In genomic region chr6:30525456-30526332, GRCm38 (mm10) we compare ENCODE assay signal across 8 mouse cellular contexts. TPM values are rescaled to one million over a fixed set of nuclear protein-coding genes. Genes with fewer than 3 reads are reported as not detected.
DNase-seq lines count a peak whose midpoint lies in the region; ATAC-seq and TF ChIP-seq lines count a peak whose summit lies in the region.

No protein-coding gene starts in this region.

- no peaks in the 10 kb centered on the region for H3K27me3 ChIP-seq in hindbrain, embryonic 10.5 days (ENCODE audit: insufficient read depth, poor library complexity, severe bottlenecking)
- no peaks in the 10 kb centered on the region for H3K27me3 ChIP-seq in hindbrain, embryonic 14.5 days (ENCODE audit: control insufficient read depth, insufficient read depth, low read length)
- no peaks in the 10 kb centered on the region for H3K27me3 ChIP-seq in forebrain, embryonic 15.5 days
- H3K27me3 ChIP-seq in limb, embryonic 11.5 days (ENCODE audit: control insufficient read depth, insufficient read depth, low read length), result no peaks in the 10 kb centered on the region

- H3K4me3 ChIP-seq in hindbrain, embryonic 10.5 days, result no peak overlapping the region
- no peak overlapping the region for H3K4me3 ChIP-seq in hindbrain, embryonic 14.5 days (replicated peaks; ENCODE audit: low read length)
- no peak overlapping the region for H3K4me3 ChIP-seq in forebrain, embryonic 15.5 days
- no peak overlapping the region for H3K4me3 ChIP-seq in limb, embryonic 11.5 days (ENCODE audit: low read depth, low read length)

- no peaks in the 10 kb centered on the region for H3K36me3 ChIP-seq in hindbrain, embryonic 10.5 days
- H3K36me3 ChIP-seq in hindbrain, embryonic 14.5 days (replicated peaks; ENCODE audit: control insufficient read depth, insufficient read depth), result no peaks in the 10 kb centered on the region
- H3K36me3 ChIP-seq in forebrain, embryonic 15.5 days, result no peaks in the 10 kb centered on the region
- no peaks in the 10 kb centered on the region for H3K36me3 ChIP-seq in limb, embryonic 11.5 days (ENCODE audit: control insufficient read depth, insufficient read depth, low read length)

- no peaks in the 10 kb centered on the region for H3K9me3 ChIP-seq in hindbrain, embryonic 10.5 days
- no peaks in the 10 kb centered on the region for H3K9me3 ChIP-seq in hindbrain, embryonic 14.5 days (ENCODE audit: control insufficient read depth, low read length)
- no peaks in the 10 kb centered on the region for H3K9me3 ChIP-seq in forebrain, embryonic 15.5 days
- 0 out of 2 replicates have a peak, but pooled peaks cover 2% of the 10 kb centered on the region for H3K9me3 ChIP-seq in limb, embryonic 11.5 days (ENCODE audit: control insufficient read depth, low read length)

- peak overlapping the region; percentile 94 for H3K27ac ChIP-seq in hindbrain, embryonic 10.5 days
- H3K27ac ChIP-seq in hindbrain, embryonic 14.5 days, result no peak overlapping the region
- peak overlapping the region; percentile 84 for H3K27ac ChIP-seq in forebrain, embryonic 15.5 days (replicated peaks)
- H3K27ac ChIP-seq in limb, embryonic 11.5 days (replicated peaks; ENCODE audit: low read depth, low read length), result peak overlapping the region; percentile 95

- no peak for TF ChIP-seq POLR2A in brain, embryonic 14.5 days (IDR thresholded peaks at IDR 0.05; ENCODE audit: borderline replicate concordance, extremely low read depth, insufficient read depth, insufficient read length, poor library complexity, severe bottlenecking)

- ATAC-seq in hindbrain, embryonic 14.5 days (ENCODE audit: low FRiP score), result no peak
- ATAC-seq in forebrain, embryonic 15.5 days (replicated peaks), result no peak
- ATAC-seq in limb, embryonic 11.5 days (ENCODE audit: insufficient number of reproducible peaks, low FRiP score, low TSS enrichment, low read depth), result no peak

- no peak overlapping the region for H3K9ac ChIP-seq in hindbrain, embryonic 14.5 days
- H3K9ac ChIP-seq in forebrain, embryonic 15.5 days (replicated peaks), result 0 out of 2 replicates have a peak overlapping the region, but pooled peaks have one; percentile 7
- peak overlapping the region; percentile 40 for H3K9ac ChIP-seq in limb, embryonic 11.5 days (ENCODE audit: low read length)

- H3K4me2 ChIP-seq in hindbrain, embryonic 14.5 days (replicated peaks), result no peak overlapping the region
- H3K4me2 ChIP-seq in forebrain, embryonic 15.5 days (replicated peaks), result no peak overlapping the region
- peak overlapping the region; percentile 20; the same call in 1 of the 2 replicates for H3K4me2 ChIP-seq in limb, embryonic 11.5 days (ENCODE audit: low read depth, severe bottlenecking)

- H3K4me1 ChIP-seq in hindbrain, embryonic 10.5 days (replicated peaks), result peaks cover 51% of the 10 kb centered on the region
- peaks cover 11% of the 10 kb centered on the region; the same call in 1 of the 2 replicates for H3K4me1 ChIP-seq in hindbrain, embryonic 14.5 days (replicated peaks; ENCODE audit: control insufficient read depth, insufficient read depth, low read length)
- H3K4me1 ChIP-seq in forebrain, embryonic 15.5 days, result peaks cover 31% of the 10 kb centered on the region
- peaks cover 38% of the 10 kb centered on the region for H3K4me1 ChIP-seq in limb, embryonic 11.5 days (ENCODE audit: control insufficient read depth, insufficient read depth, low read length)

- WGBS in hindbrain, embryonic 10.5 days, result 50% methylated on average over 7 of the region's 7 CpGs
- WGBS in hindbrain, embryonic 14.5 days, result 52% methylated on average over 7 of the region's 7 CpGs
- WGBS in forebrain, embryonic 15.5 days, result 15% methylated on average over 7 of the region's 7 CpGs
- 14% methylated on average over 7 of the region's 7 CpGs for WGBS in limb, embryonic 11.5 days

- no peak for DNase-seq in hindbrain, embryonic 10.5 days (ENCODE audit: low spot score)
- no peak for DNase-seq in hindbrain, embryonic 14.5 days (ENCODE audit: low spot score)
- peak; percentile 63 for DNase-seq in brain, embryonic 14.5 days (ENCODE audit: low read depth)
- DNase-seq in limb, embryonic 11.5 days (ENCODE audit: low spot score), result peak; percentile 75
- DNase-seq in gastrocnemius, postnatal 10 days, result no peak
- DNase-seq in layer of hippocampus, postnatal 10 days (ENCODE audit: low spot score in 2 of 2), result no peak
- no peak for DNase-seq in layer of hippocampus, adult 11-12 months (ENCODE audit: low spot score)

- no peak for TF ChIP-seq CTCF in brain, embryonic 14.5 days (IDR thresholded peaks at IDR 0.05; ENCODE audit: borderline replicate concordance, extremely low read depth, insufficient read depth, insufficient read length)

RNA-seq across cellular contexts. Expression of gene Cpa2, which starts 15.7 kb away (rescaled TPM):
- 19.6 and 20.0 TPM in 2 replicates for polyA plus RNA-seq in hindbrain, embryonic 10.5 days (2016; fragmentation: Nextera tagmentation; extraction: Ambion mirVana)
- 7.1 and 8.4 TPM in 2 replicates for polyA plus RNA-seq in hindbrain, embryonic 14.5 days (2014; fragmentation: Nextera tagmentation; extraction: Ambion mirVana)
- polyA plus RNA-seq in brain, embryonic 14.5 days (2012; rRNA removed), result 3.4 and 4.1 TPM in 2 replicates
- 4.7 and 5.3 TPM in 2 replicates for polyA plus RNA-seq in forebrain, embryonic 15.5 days (2015; fragmentation: Nextera tagmentation; extraction: Ambion mirVana)
- polyA plus RNA-seq in limb, embryonic 11.5 days (2014; fragmentation: Nextera tagmentation; extraction: Ambion mirVana), result 89.6 and 94.4 TPM in 2 replicates
- total RNA-seq in gastrocnemius, postnatal 10 days (2021), result 1 to 10 TPM; 1.2 to 1.6 TPM
- 1 to 10 TPM; 2.6 to 3.2 TPM for total RNA-seq in layer of hippocampus, postnatal 10 days (2021)

RNA-seq across cellular contexts. Expression of gene Ssmem1, which starts 16.0 kb away (rescaled TPM):
- 0.34 and 0.35 TPM in 2 replicates for polyA plus RNA-seq in hindbrain, embryonic 10.5 days (2016; fragmentation: Nextera tagmentation; extraction: Ambion mirVana)
- polyA plus RNA-seq in hindbrain, embryonic 14.5 days (2014; fragmentation: Nextera tagmentation; extraction: Ambion mirVana), result 0.19 TPM in 1 of 2 replicates, not detected in the other
- polyA plus RNA-seq in brain, embryonic 14.5 days (2012; rRNA removed), result 0.09 and 0.10 TPM in 2 replicates
- 0.14 TPM in 1 of 2 replicates, not detected in the other for polyA plus RNA-seq in forebrain, embryonic 15.5 days (2015; fragmentation: Nextera tagmentation; extraction: Ambion mirVana)
- 0.17 and 0.28 TPM in 2 replicates for polyA plus RNA-seq in limb, embryonic 11.5 days (2014; fragmentation: Nextera tagmentation; extraction: Ambion mirVana)
- total RNA-seq in gastrocnemius, postnatal 10 days (2021), result under 1 TPM; 0.21 to 0.56 TPM
- total RNA-seq in layer of hippocampus, postnatal 10 days (2021), result 1 to 10 TPM in 1 of 2 experiments, under 1 TPM in 1; 0.83 to 1.1 TPM

RNA-seq across cellular contexts. Expression of gene Tmem209, which starts 16.1 kb away (rescaled TPM):
- 38.3 and 40.3 TPM in 2 replicates for polyA plus RNA-seq in hindbrain, embryonic 10.5 days (2016; fragmentation: Nextera tagmentation; extraction: Ambion mirVana)
- polyA plus RNA-seq in hindbrain, embryonic 14.5 days (2014; fragmentation: Nextera tagmentation; extraction: Ambion mirVana), result 32.9 and 33.2 TPM in 2 replicates
- 45.9 and 59.4 TPM in 2 replicates for polyA plus RNA-seq in brain, embryonic 14.5 days (2012; rRNA removed)
- polyA plus RNA-seq in forebrain, embryonic 15.5 days (2015; fragmentation: Nextera tagmentation; extraction: Ambion mirVana), result 32.6 and 34.1 TPM in 2 replicates
- polyA plus RNA-seq in limb, embryonic 11.5 days (2014; fragmentation: Nextera tagmentation; extraction: Ambion mirVana), result 44.5 and 50.0 TPM in 2 replicates
- 10 to 100 TPM; 10.5 to 12.1 TPM for total RNA-seq in gastrocnemius, postnatal 10 days (2021)
- 10 to 100 TPM; 16.2 to 19.4 TPM for total RNA-seq in layer of hippocampus, postnatal 10 days (2021)

RNA-seq across cellular contexts. Expression of gene Cpa4, which starts 42.5 kb away (rescaled TPM):
- 1.4 and 2.5 TPM in 2 replicates for polyA plus RNA-seq in hindbrain, embryonic 10.5 days (2016; fragmentation: Nextera tagmentation; extraction: Ambion mirVana)
- 1.2 TPM in 2 replicates for polyA plus RNA-seq in hindbrain, embryonic 14.5 days (2014; fragmentation: Nextera tagmentation; extraction: Ambion mirVana)
- 2.5 and 3.3 TPM in 2 replicates for polyA plus RNA-seq in brain, embryonic 14.5 days (2012; rRNA removed)
- 1.9 and 2.0 TPM in 2 replicates for polyA plus RNA-seq in forebrain, embryonic 15.5 days (2015; fragmentation: Nextera tagmentation; extraction: Ambion mirVana)
- 1.6 and 1.7 TPM in 2 replicates for polyA plus RNA-seq in limb, embryonic 11.5 days (2014; fragmentation: Nextera tagmentation; extraction: Ambion mirVana)
- total RNA-seq in gastrocnemius, postnatal 10 days (2021), result 1 to 10 TPM in 1 of 2 experiments, under 1 TPM in 1; 0.80 to 1.2 TPM
- not detected for total RNA-seq in layer of hippocampus, postnatal 10 days (2021)

Comparison
In these comparisons a context has a peak if more than half of its experiments do, and no peak if none do; other contexts are left out.
1. DNase-seq: peak in brain, embryonic 14.5 days (single experiment) and limb, embryonic 11.5 days (single experiment); none in hindbrain, embryonic 10.5 days (single experiment), hindbrain, embryonic 14.5 days (single experiment), gastrocnemius, postnatal 10 days (single experiment), layer of hippocampus, postnatal 10 days (0 of 2) and layer of hippocampus, adult 11-12 months (single experiment).